ENCODE assay signal across 16 mouse cellular contexts in genomic region chr7:128551087-128551457, GRCm38 (mm10). TPM values are rescaled to one million over a fixed set of nuclear protein-coding genes. Genes with fewer than 3 reads are reported as not detected.
A peak's percentile ranks its signal among the peaks of the same experiment; 100 is the strongest.
DNase-seq lines count a peak whose midpoint lies in the region; ATAC-seq and TF ChIP-seq lines count a peak whose summit lies in the region.
"Had no signal": no experiment of that assay in that cellular context is flagged by ENCODE, and none has a peak within 500 bp of the region (broad histone marks: within the 10 kb centered on the region; RNA-seq: fewer than 3 reads in every experiment).

No protein-coding gene starts in this region.

- H3K36me3 ChIP-seq in hindbrain, embryonic 11.5 days (ENCODE audit: control insufficient read depth, insufficient read depth, low read length): no peaks in the 10 kb centered on the region
- H3K36me3 ChIP-seq in hindbrain, embryonic 10.5 days: peaks cover 17% of the 10 kb centered on the region
- peaks cover 26% of the 10 kb centered on the region for H3K36me3 ChIP-seq in C2C12 (ENCODE audit: control insufficient read depth, insufficient read depth)
- peaks cover 5% of the 10 kb centered on the region; the same call in 1 of the 2 replicates for H3K36me3 ChIP-seq in hindbrain, embryonic 12.5 days
- no peaks in the 10 kb centered on the region for H3K36me3 ChIP-seq in midbrain, embryonic 16.5 days (ENCODE audit: control insufficient read depth, insufficient read depth, low read length)
- H3K36me3 ChIP-seq: neural tube, embryonic 12.5 days had no signal

- no peak overlapping the region for H3K4me2 ChIP-seq in hindbrain, embryonic 11.5 days (replicated peaks; ENCODE audit: low read depth, low read length)
- no peak overlapping the region for H3K4me2 ChIP-seq in hindbrain, embryonic 12.5 days (replicated peaks)
- no peak overlapping the region for H3K4me2 ChIP-seq in midbrain, embryonic 16.5 days (ENCODE audit: low read length)
- H3K4me2 ChIP-seq: heart, embryonic 15.5 days; intestine, embryonic 15.5 days; neural tube, embryonic 12.5 days had no signal

- H3K27me3 ChIP-seq in hindbrain, embryonic 11.5 days (ENCODE audit: control insufficient read depth, insufficient read depth, low read length): no peaks in the 10 kb centered on the region
- no peaks in the 10 kb centered on the region for H3K27me3 ChIP-seq in hindbrain, embryonic 10.5 days (ENCODE audit: insufficient read depth, poor library complexity, severe bottlenecking)
- H3K27me3 ChIP-seq in C2C12 (ENCODE audit: control insufficient read depth, insufficient read depth, insufficient read length): no peaks in the 10 kb centered on the region
- no peaks in the 10 kb centered on the region for H3K27me3 ChIP-seq in hindbrain, embryonic 12.5 days
- H3K27me3 ChIP-seq in midbrain, embryonic 16.5 days (ENCODE audit: control insufficient read depth, insufficient read depth, low read depth, low read length): no peaks in the 10 kb centered on the region
- H3K27me3 ChIP-seq: heart, embryonic 15.5 days; intestine, embryonic 15.5 days; megakaryocyte, embryonic 14.5 days; neural tube, embryonic 12.5 days had no signal

- H3ac ChIP-seq in C2C12 (ENCODE audit: control insufficient read depth, insufficient read length, low read depth): no peak overlapping the region

- WGBS in hindbrain, embryonic 11.5 days: 67% methylated on average over 3 of the region's 3 CpGs
- WGBS in hindbrain, embryonic 10.5 days: 75% methylated on average over 3 of the region's 3 CpGs
- 61% methylated on average over 3 of the region's 3 CpGs for WGBS in hindbrain, embryonic 12.5 days
- 19% methylated on average over 3 of the region's 3 CpGs for WGBS in midbrain, embryonic 16.5 days

- H3K4me1 ChIP-seq in hindbrain, embryonic 11.5 days (replicated peaks; ENCODE audit: control insufficient read depth, insufficient read depth, low read length): no peaks in the 10 kb centered on the region
- peaks cover 19% of the 10 kb centered on the region for H3K4me1 ChIP-seq in hindbrain, embryonic 10.5 days (replicated peaks)
- H3K4me1 ChIP-seq in hindbrain, embryonic 12.5 days: peaks cover 28% of the 10 kb centered on the region
- peaks cover 30% of the 10 kb centered on the region for H3K4me1 ChIP-seq in midbrain, embryonic 16.5 days (ENCODE audit: control insufficient read depth, insufficient read depth, low read length)

- H3K27ac ChIP-seq in hindbrain, embryonic 11.5 days (ENCODE audit: low read depth, low read length): peak overlapping the region; percentile 34; the same call in 1 of the 2 replicates
- no peak overlapping the region for H3K27ac ChIP-seq in hindbrain, embryonic 10.5 days
- H3K27ac ChIP-seq in hindbrain, embryonic 12.5 days: peak overlapping the region; percentile 68; the same call in 1 of the 2 replicates
- peak overlapping the region; percentile 77 for H3K27ac ChIP-seq in midbrain, embryonic 16.5 days (ENCODE audit: low read length)
- H3K27ac ChIP-seq: intestine, embryonic 15.5 days; neural tube, embryonic 12.5 days; stomach, postnatal 0 days had no signal

- H3K9ac ChIP-seq in hindbrain, embryonic 11.5 days (ENCODE audit: low read depth, low read length): no peak overlapping the region
- no peak overlapping the region for H3K9ac ChIP-seq in hindbrain, embryonic 12.5 days
- H3K9ac ChIP-seq in midbrain, embryonic 16.5 days (ENCODE audit: low read depth, low read length): no peak overlapping the region
- H3K9ac ChIP-seq: heart, embryonic 15.5 days; intestine, embryonic 15.5 days; neural tube, embryonic 12.5 days had no signal

- ATAC-seq in hindbrain, embryonic 11.5 days (ENCODE audit: low FRiP score): no peak
- ATAC-seq in hindbrain, embryonic 12.5 days (ENCODE audit: low FRiP score): no peak
- peak; percentile 44 for ATAC-seq in midbrain, embryonic 16.5 days
- ATAC-seq: intestine, embryonic 15.5 days had no signal

- intact Hi-C loops in heart, postnatal 14 days (cut with DNase I): loop anchor here (5.0 kb wide), 1 partner anchor 79 kb away; no protein-coding TSS in a partner anchor

- no peaks in the 10 kb centered on the region for H3K9me3 ChIP-seq in hindbrain, embryonic 11.5 days (ENCODE audit: control insufficient read depth, low read length)
- no peaks in the 10 kb centered on the region; the same call in 1 of the 2 replicates for H3K9me3 ChIP-seq in hindbrain, embryonic 10.5 days
- no peaks in the 10 kb centered on the region for H3K9me3 ChIP-seq in hindbrain, embryonic 12.5 days (replicated peaks)
- no peaks in the 10 kb centered on the region for H3K9me3 ChIP-seq in midbrain, embryonic 16.5 days (replicated peaks; ENCODE audit: control insufficient read depth, low read length, poor library complexity, severe bottlenecking)
- H3K9me3 ChIP-seq: heart, embryonic 15.5 days; intestine, embryonic 15.5 days; megakaryocyte, embryonic 14.5 days; neural tube, embryonic 12.5 days had no signal

- no peak overlapping the region for H3K4me3 ChIP-seq in hindbrain, embryonic 11.5 days (ENCODE audit: low read depth, low read length)
- no peak overlapping the region for H3K4me3 ChIP-seq in hindbrain, embryonic 10.5 days
- no peak overlapping the region for H3K4me3 ChIP-seq in C2C12 (ENCODE audit: insufficient read depth, poor library complexity, severe bottlenecking)
- H3K4me3 ChIP-seq in hindbrain, embryonic 12.5 days: no peak overlapping the region
- no peak overlapping the region for H3K4me3 ChIP-seq in midbrain, embryonic 16.5 days (ENCODE audit: low read depth, low read length)
- H3K4me3 ChIP-seq: heart, embryonic 15.5 days; intestine, embryonic 15.5 days; megakaryocyte, embryonic 14.5 days; neural tube, embryonic 12.5 days had no signal

- DNase-seq in hindbrain, embryonic 11.5 days (ENCODE audit: low spot score): no peak
- no peak for DNase-seq in hindbrain, embryonic 10.5 days (ENCODE audit: low spot score)
- DNase-seq in gastrocnemius, postnatal 25 days: no peak
- DNase-seq in left cerebral cortex, adult 11 months (ENCODE audit: low spot score): no peak
- no peak for DNase-seq in heart, postnatal 14 days
- DNase-seq: cerebellum, adult 11 months; kidney, postnatal 10 days; lung, adult 18-20 months had no signal

- H3K79me3 ChIP-seq in C2C12 (ENCODE audit: low read depth): no peaks in the 10 kb centered on the region

- no peak for TF ChIP-seq CTCF in C2C12 (IDR thresholded peaks at IDR 0.05; ENCODE audit: control insufficient read depth, insufficient read depth, insufficient read length)

- no peaks in the 10 kb centered on the region for H3K79me2 ChIP-seq in C2C12 (ENCODE audit: control insufficient read depth, insufficient read depth)

TF ChIP-seq in C2C12, 6 proteins besides CTCF, POLR2A, EP300 and RAD21:
- TF ChIP-seq MYOD1 (IDR thresholded peaks at IDR 0.05; ENCODE audit: control insufficient read depth, insufficient read length, low read depth): peak; percentile 34
- no peak for TF ChIP-seq USF1 (IDR thresholded peaks at IDR 0.05; ENCODE audit: low read depth)

RNA-seq across cellular contexts. Expression of gene Bag3, which starts 27.7 kb away (rescaled TPM):
- polyA plus RNA-seq in hindbrain, embryonic 11.5 days (2014; fragmentation: Nextera tagmentation; extraction: Ambion mirVana): 4.3 and 5.6 TPM in 2 replicates
- polyA plus RNA-seq in hindbrain, embryonic 10.5 days (2016; fragmentation: Nextera tagmentation; extraction: Ambion mirVana): 7.2 and 7.8 TPM in 2 replicates
- polyA plus RNA-seq in C2C12 (2012; fragmentation: generic; extraction: Trizol): 78.2 TPM
- 5.6 and 6.4 TPM in 2 replicates for polyA plus RNA-seq in hindbrain, embryonic 12.5 days (2016; fragmentation: Nextera tagmentation; extraction: Ambion mirVana)
- 1.9 and 2.8 TPM in 2 replicates for polyA plus RNA-seq in midbrain, embryonic 16.5 days (2015; fragmentation: Nextera tagmentation; extraction: Ambion mirVana)
- total RNA-seq in gastrocnemius, postnatal 25 days (2021): 100 to 1,000 TPM; 122 to 129 TPM
- total RNA-seq in heart, postnatal 14 days (2021): 100 to 1,000 TPM; 165 to 182 TPM
